Mouse (Mus musculus) midbrain, embryonic 14.5 days (tissue): ENCODE results near the gene Atxn1. TPM values are rescaled to one million over a fixed set of nuclear protein-coding genes. Genes with fewer than 3 reads are reported as not detected.

Experiments
- ATAC-seq: fragments of 200-750 bp; cut with Nextera tagmentation; 2 replicates; pipeline ENCODE4 v1.8.0; 2017; ENCODE audit warnings: moderate number of reproducible peaks, moderate library complexity; ENCODE audit not compliant: low FRiP score, low TSS enrichment
- DNase-seq: peaks from one replicate; pipeline ENCODE4 v3.0.0-alpha.2; 2015
- H3K27ac ChIP-seq: fragments of 300-500 bp; sonication (generic); replicated peaks from 2 replicates; pipeline ENCODE4 v1.5.1; 2014; ENCODE audit warnings: mild to moderate bottlenecking, low read depth, low read length, moderate library complexity
- H3K27me3 ChIP-seq: fragments of 300-500 bp; sonication (generic); 2 replicates; pipeline ENCODE4 v1.6.1; 2014; ENCODE audit warnings: low read length, control low read depth, mixed read lengths; ENCODE audit not compliant: control insufficient read depth, insufficient read depth
- H3K36me3 ChIP-seq: fragments of 300-500 bp; sonication (generic); 2 replicates; pipeline ENCODE4 v1.6.1; 2014; ENCODE audit warnings: low read length, control low read depth; ENCODE audit not compliant: control insufficient read depth, insufficient read depth
- H3K4me1 ChIP-seq: fragments of 300-500 bp; sonication (generic); 2 replicates; pipeline ENCODE4 v1.6.1; 2014; ENCODE audit warnings: mild to moderate bottlenecking, antibody characterized with exemption, low read length, control low read depth; ENCODE audit not compliant: control insufficient read depth, insufficient read depth
- H3K4me2 ChIP-seq: fragments of 300-500 bp; sonication (generic); 2 replicates; pipeline ENCODE4 v1.6.1; 2014; ENCODE audit warnings: mild to moderate bottlenecking, low read length, moderate library complexity
- H3K4me3 ChIP-seq: fragments of 300-500 bp; sonication (generic); replicated peaks from 2 replicates; pipeline ENCODE4 v1.5.1; 2014; ENCODE audit warnings: low read depth, low read length
- H3K9ac ChIP-seq: fragments of 300-500 bp; sonication (generic); replicated peaks from 2 replicates; pipeline ENCODE4 v1.6.1; 2014; ENCODE audit warnings: mild to moderate bottlenecking, low read length, moderate library complexity
- H3K9me3 ChIP-seq: fragments of 300-500 bp; sonication (generic); 2 replicates; pipeline ENCODE4 v1.6.1; 2016; ENCODE audit warnings: low read length, control low read depth, mixed read lengths; ENCODE audit not compliant: control insufficient read depth
- whole genome bisulfite sequencing: fragments of 180-500 bp; shearing (Covaris S2); extraction: QIAGEN DNeasy Blood & Tissue Kit; methylation state at CpG from one replicate; pipeline ENCODE4 v1.1.7; 2014; 5-methylcytosine and 5-hydroxymethylcytosine counted together
- polyA plus RNA-seq: library from polyadenylated mRNA; unstranded; fragments of >200 nt; fragmentation: Nextera tagmentation; extraction: Ambion mirVana; gene quantifications from 2 replicates; pipeline ENCODE4 v1.2.1, GENCODE M21; 2014

Atxn1 gene
- polyA plus RNA-seq, 1 experiment from 2014 or later = 7.3 TPM

GRCm38 (mm10) chr13:45726917-45727316, 237.9 kb downstream of the Atxn1 start:
- H3K36me3 ChIP-seq = no peaks in the 10 kb centered on the region
- ATAC-seq = no peak
- H3K4me2 ChIP-seq = no peak overlapping the region

GRCm38 (mm10) chr13:45726181-45726580, 238.6 kb downstream of the Atxn1 start:
- no peak for DNase-seq
- no peaks in the 10 kb centered on the region for H3K9me3 ChIP-seq
- WGBS = 89% methylated on average over 6 of the region's 6 CpGs
- no peaks in the 10 kb centered on the region for H3K27me3 ChIP-seq
- H3K4me3 ChIP-seq = no peak overlapping the region
- no peaks in the 10 kb centered on the region for H3K4me1 ChIP-seq
- H3K4me2 ChIP-seq = no peak overlapping the region
- no peaks in the 10 kb centered on the region for H3K36me3 ChIP-seq
- no peak overlapping the region for H3K9ac ChIP-seq
- H3K27ac ChIP-seq = no peak overlapping the region
- no peak for ATAC-seq

More at GRCm38 (mm10) chr13:45726917-45727316, 237.9 kb downstream of the Atxn1 start:
- no peak overlapping the region for H3K4me3 ChIP-seq
- H3K27me3 ChIP-seq = no peaks in the 10 kb centered on the region
- no peaks in the 10 kb centered on the region for H3K4me1 ChIP-seq
- no peaks in the 10 kb centered on the region for H3K9me3 ChIP-seq
- H3K9ac ChIP-seq = no peak overlapping the region
- no peak overlapping the region for H3K27ac ChIP-seq
- no peak for DNase-seq

- Histone ChIP-seq H3K9ac (no peak overlapping the region), H3K36me3 (no peaks in the 10 kb centered on the region), H3K27ac (no peak overlapping the region), H3K4me1 (no peaks in the 10 kb centered on the region), H3K4me3 (no peak overlapping the region), H3K9me3 (no peaks in the 10 kb centered on the region), H3K4me2 (no peak overlapping the region), H3K27me3 (no peaks in the 10 kb centered on the region)
- DNase-seq (peak; percentile 23), ATAC-seq (no peak)
- 78% methylated on average over 14 of the region's 14 CpGs for WGBS
Measured at GRCm38 (mm10) chr13:45724507-45725259, 240.1 kb downstream of the Atxn1 start.

DNA sequence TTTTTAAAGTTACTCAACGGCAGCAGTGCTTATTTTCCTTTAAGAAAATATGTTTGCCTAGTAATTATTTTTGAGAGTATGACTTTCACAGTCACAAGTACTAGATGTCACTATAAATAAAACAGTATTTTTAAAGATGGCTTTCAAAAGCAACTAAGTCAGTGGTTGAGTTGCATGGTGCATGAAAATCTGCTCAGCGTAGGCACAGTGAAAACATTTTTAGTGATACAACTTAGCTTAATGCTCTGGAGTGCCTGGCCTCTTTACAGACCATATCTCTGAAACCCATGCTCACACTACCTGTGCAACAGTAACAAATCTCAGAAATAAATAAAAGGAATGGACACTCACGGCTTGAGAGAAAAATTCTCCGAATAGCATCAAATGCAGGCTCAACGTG, 241.9 kb downstream of the Atxn1 start:
- Histone ChIP-seq H3K4me3 (no peak overlapping the region), H3K4me2 (no peak overlapping the region), H3K4me1 (no peaks in the 10 kb centered on the region), H3K36me3 (no peaks in the 10 kb centered on the region), H3K27ac (no peak overlapping the region), H3K9ac (no peak overlapping the region), H3K27me3 (no peaks in the 10 kb centered on the region), H3K9me3 (no peaks in the 10 kb centered on the region)
- DNase-seq (no peak), ATAC-seq (no peak)
- WGBS = 86% methylated on average over 5 of the region's 5 CpGs

DNA sequence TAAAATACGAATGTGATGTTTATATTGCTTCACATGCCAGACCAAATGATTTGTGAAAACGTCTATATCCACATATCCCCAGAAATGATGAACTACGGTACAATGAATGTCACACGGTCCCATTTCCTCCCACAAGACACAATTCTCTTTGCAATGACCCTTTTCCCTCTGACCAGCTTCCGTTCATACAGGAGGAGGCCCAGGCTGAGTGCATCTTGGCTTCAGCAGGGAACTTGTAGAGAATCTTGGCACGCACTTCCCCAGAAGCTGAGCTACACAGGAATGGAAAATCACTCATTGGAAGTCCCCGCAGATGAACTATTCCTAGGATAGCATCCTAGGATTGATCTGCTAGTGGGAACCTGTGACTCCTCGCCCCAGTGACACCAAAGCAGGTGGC, 243.2 kb downstream of the Atxn1 start:
- Histone ChIP-seq H3K36me3 (no peaks in the 10 kb centered on the region), H3K4me1 (no peaks in the 10 kb centered on the region), H3K27ac (no peak overlapping the region), H3K4me2 (no peak overlapping the region), H3K27me3 (no peaks in the 10 kb centered on the region), H3K9me3 (no peaks in the 10 kb centered on the region), H3K9ac (no peak overlapping the region), H3K4me3 (no peak overlapping the region)
- ATAC-seq = no peak
- no peak for DNase-seq
- WGBS = 83% methylated on average over 8 of the region's 8 CpGs

DNA sequence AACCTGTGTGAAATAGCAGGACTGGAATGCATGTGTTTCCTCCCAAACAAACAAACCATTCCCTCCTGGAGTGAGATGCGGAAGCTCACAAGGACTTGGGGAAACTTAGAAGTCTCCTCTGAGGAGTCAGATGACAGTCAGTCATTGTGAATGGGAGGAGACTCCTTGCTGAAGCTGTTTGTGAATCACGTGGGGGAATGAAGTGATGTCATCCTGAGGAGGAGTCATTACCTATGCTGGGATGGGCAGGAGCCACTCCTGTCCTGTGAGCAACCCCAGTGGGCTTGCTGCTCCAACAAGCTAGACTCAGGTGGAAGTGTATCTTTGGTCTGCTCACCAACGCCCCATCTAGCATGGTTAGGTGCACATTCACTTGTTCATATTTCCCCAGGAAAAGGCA, 246.0 kb downstream of the Atxn1 start:
- no peaks in the 10 kb centered on the region for H3K27me3 ChIP-seq
- 49% methylated on average over 3 of the region's 3 CpGs for WGBS
- H3K9ac ChIP-seq = no peak overlapping the region
- DNase-seq (no peak), ATAC-seq (no peak)
- H3K4me2 ChIP-seq = no peak overlapping the region
- H3K36me3 ChIP-seq = no peaks in the 10 kb centered on the region
- no peak overlapping the region for H3K27ac ChIP-seq
- no peaks in the 10 kb centered on the region for H3K9me3 ChIP-seq
- H3K4me1 ChIP-seq = no peaks in the 10 kb centered on the region
- H3K4me3 ChIP-seq = no peak overlapping the region

- H3K9me3 ChIP-seq = no peaks in the 10 kb centered on the region
- no peaks in the 10 kb centered on the region for H3K36me3 ChIP-seq
- ATAC-seq (no peak), DNase-seq (no peak)
- H3K4me1 ChIP-seq = no peaks in the 10 kb centered on the region
- H3K27me3 ChIP-seq = no peaks in the 10 kb centered on the region
- H3K9ac ChIP-seq = no peak overlapping the region
- no peak overlapping the region for H3K27ac ChIP-seq
- H3K4me2 ChIP-seq = no peak overlapping the region
- 84% methylated on average over 7 of the region's 7 CpGs for WGBS
- H3K4me3 ChIP-seq = no peak overlapping the region
Measured at GRCm38 (mm10) chr13:45715583-45716180, 249.1 kb downstream of the Atxn1 start.

DNA sequence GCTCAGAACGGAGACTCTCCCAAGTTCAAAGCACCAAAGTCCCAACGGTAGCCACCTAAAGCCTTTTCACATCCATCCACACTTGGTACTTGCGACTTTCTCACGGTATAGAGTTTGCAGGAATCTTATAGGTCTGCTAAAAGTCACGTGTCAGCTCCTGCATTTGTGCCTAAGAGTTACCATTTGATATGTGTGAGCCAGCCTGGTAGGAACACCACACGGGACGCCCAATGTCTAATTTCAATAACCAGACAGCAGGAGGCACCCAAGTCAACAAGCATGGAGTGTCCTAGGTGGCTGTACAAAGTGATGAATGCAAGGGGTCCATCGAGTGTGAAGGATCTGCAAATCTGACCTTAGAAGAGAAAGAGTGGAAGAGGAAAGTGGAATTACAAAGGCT, 254.8 kb downstream of the Atxn1 start:
- no peak for ATAC-seq
- Histone ChIP-seq H3K9me3 (no peaks in the 10 kb centered on the region), H3K27me3 (no peaks in the 10 kb centered on the region), H3K4me1 (no peaks in the 10 kb centered on the region), H3K9ac (no peak overlapping the region), H3K4me3 (no peak overlapping the region), H3K36me3 (no peaks in the 10 kb centered on the region), H3K4me2 (no peak overlapping the region), H3K27ac (no peak overlapping the region)
- no peak for DNase-seq
- WGBS = 92% methylated on average over 8 of the region's 8 CpGs

DNA sequence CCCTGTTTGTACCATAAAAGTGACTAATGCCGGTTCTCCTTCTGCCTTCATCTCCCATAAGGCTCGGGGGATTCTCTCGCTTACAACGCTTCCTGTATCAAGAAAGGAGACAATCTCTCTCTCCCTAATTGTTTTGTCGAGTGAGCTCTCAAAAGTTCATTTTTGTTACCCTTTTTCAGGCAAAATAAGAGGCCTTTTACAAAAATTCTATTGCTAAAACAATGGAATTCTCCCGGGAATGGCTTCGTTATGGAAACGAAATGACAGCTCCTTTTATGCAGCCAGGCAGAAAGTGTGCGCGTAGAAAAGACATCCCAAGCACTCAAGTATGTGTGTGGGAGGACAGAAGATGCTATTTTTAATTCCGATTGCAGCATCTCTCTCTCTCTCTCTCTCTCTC, 255.4 kb downstream of the Atxn1 start:
- ATAC-seq (no peak), DNase-seq (peak; percentile 71)

More for the DNA sequence above, 255.4 kb downstream of the Atxn1 start:
- H3K4me3 ChIP-seq = no peak overlapping the region
- 64% methylated on average over 11 of the region's 11 CpGs for WGBS
- H3K36me3 ChIP-seq = no peaks in the 10 kb centered on the region
- no peaks in the 10 kb centered on the region for H3K27me3 ChIP-seq
- no peak overlapping the region for H3K9ac ChIP-seq
- H3K4me1 ChIP-seq = no peaks in the 10 kb centered on the region
- 0 out of 2 replicates have a peak overlapping the region, but pooled peaks have one; percentile 43 for H3K27ac ChIP-seq
- no peaks in the 10 kb centered on the region; the same call in 1 of the 2 replicates for H3K9me3 ChIP-seq
- H3K4me2 ChIP-seq = no peak overlapping the region
